Mouse (Mus musculus) neural tube, embryonic 13.5 days (tissue): ENCODE results near the gene Chst8. TPM values are rescaled to one million over a fixed set of nuclear protein-coding genes. Genes with fewer than 3 reads are reported as not detected.

Source experiments
- ATAC-seq: fragments of 200-750 bp; cut with Nextera tagmentation; 2 replicates; pipeline ENCODE4 v1.8.0; 2017; ENCODE audit warnings: low read depth, mild to moderate bottlenecking, moderate TSS enrichment, moderate library complexity
- H3K27ac ChIP-seq: fragments of 300-500 bp; sonication (generic); replicated peaks from 2 replicates; pipeline ENCODE4 v1.5.1; 2015; ENCODE audit warnings: moderate library complexity, mild to moderate bottlenecking, inconsistent platforms
- H3K27me3 ChIP-seq: fragments of 300-500 bp; sonication (generic); 2 replicates; pipeline ENCODE4 v1.6.1; 2015; ENCODE audit warnings: mild to moderate bottlenecking, inconsistent platforms
- H3K36me3 ChIP-seq: fragments of 300-500 bp; sonication (generic); 2 replicates; pipeline ENCODE4 v1.6.1; 2015; ENCODE audit warnings: mild to moderate bottlenecking, inconsistent platforms
- H3K4me1 ChIP-seq: fragments of 300-500 bp; sonication (generic); replicated peaks from 2 replicates; pipeline ENCODE4 v1.6.1; 2015; ENCODE audit warnings: inconsistent platforms
- H3K4me2 ChIP-seq: fragments of 300-500 bp; sonication (generic); 2 replicates; pipeline ENCODE4 v1.6.1; 2015; ENCODE audit warnings: inconsistent platforms, mild to moderate bottlenecking, moderate library complexity
- H3K4me3 ChIP-seq: fragments of 300-500 bp; sonication (generic); 2 replicates; pipeline ENCODE4 v1.5.1; 2015; ENCODE audit warnings: mild to moderate bottlenecking, inconsistent platforms
- H3K9ac ChIP-seq: fragments of 300-500 bp; sonication (generic); 2 replicates; pipeline ENCODE4 v1.6.1; 2015; ENCODE audit warnings: moderate library complexity, mild to moderate bottlenecking, inconsistent platforms
- H3K9me3 ChIP-seq: fragments of 300-500 bp; sonication (generic); 2 replicates; pipeline ENCODE4 v1.6.1; 2016; ENCODE audit warnings: inconsistent platforms
- WGBS: fragments of 180-500 bp; shearing (Covaris S2); methylation state at CpG from one replicate; pipeline ENCODE4 v1.1.7; 2015; 5-methylcytosine and 5-hydroxymethylcytosine counted together
- polyA plus RNA-seq: library from polyadenylated mRNA; unstranded; fragments of >200 nt; fragmentation: Nextera tagmentation; extraction: Ambion mirVana; gene quantifications from 2 replicates; pipeline ENCODE4 v1.2.1, GENCODE M21; 2015

Chst8 gene
- polyA plus RNA-seq, 1 experiment from 2014 or later, result 42.1 TPM

- peak; percentile 54 for ATAC-seq
- peaks cover 41% of the 10 kb centered on the region for H3K4me1 ChIP-seq
- WGBS, result 0% methylated on average over 54 of the region's 81 CpGs
Observed at GRCm38 (mm10) chr7:34654441-34655085, 157.9 kb downstream of the Chst8 start.

GRCm38 (mm10) chr7:34653731-34654440 lies 158.6 kb downstream of the Chst8 start:
- peak overlapping the region; percentile 97 for H3K9ac ChIP-seq
- H3K4me3 ChIP-seq, result peak overlapping the region; percentile 86
- under 1% methylated on average over 62 of the region's 64 CpGs for WGBS
- H3K9me3 ChIP-seq, result no peaks in the 10 kb centered on the region
- peaks cover 11% of the 10 kb centered on the region for H3K36me3 ChIP-seq
- peaks cover 48% of the 10 kb centered on the region for H3K4me1 ChIP-seq
- peak overlapping the region; percentile 73 for H3K4me2 ChIP-seq
- H3K27ac ChIP-seq, result peak overlapping the region; percentile 100
- H3K27me3 ChIP-seq, result no peaks in the 10 kb centered on the region
- ATAC-seq, result peak; percentile 40

More at GRCm38 (mm10) chr7:34654441-34655085, 157.9 kb downstream of the Chst8 start:
- H3K4me2 ChIP-seq, result peak overlapping the region; percentile 73
- H3K27me3 ChIP-seq, result no peaks in the 10 kb centered on the region
- peak overlapping the region; percentile 100 for H3K27ac ChIP-seq
- peaks cover 4% of the 10 kb centered on the region for H3K36me3 ChIP-seq
- H3K4me3 ChIP-seq, result peak overlapping the region; percentile 86
- H3K9ac ChIP-seq, result peak overlapping the region; percentile 97
- H3K9me3 ChIP-seq, result no peaks in the 10 kb centered on the region

GRCm38 (mm10) chr7:34652751-34653502 lies 159.6 kb downstream of the Chst8 start:
- peaks cover 57% of the 10 kb centered on the region for H3K4me1 ChIP-seq
- WGBS, result under 1% methylated on average over 48 of the region's 48 CpGs
- no peak for ATAC-seq

DNA sequence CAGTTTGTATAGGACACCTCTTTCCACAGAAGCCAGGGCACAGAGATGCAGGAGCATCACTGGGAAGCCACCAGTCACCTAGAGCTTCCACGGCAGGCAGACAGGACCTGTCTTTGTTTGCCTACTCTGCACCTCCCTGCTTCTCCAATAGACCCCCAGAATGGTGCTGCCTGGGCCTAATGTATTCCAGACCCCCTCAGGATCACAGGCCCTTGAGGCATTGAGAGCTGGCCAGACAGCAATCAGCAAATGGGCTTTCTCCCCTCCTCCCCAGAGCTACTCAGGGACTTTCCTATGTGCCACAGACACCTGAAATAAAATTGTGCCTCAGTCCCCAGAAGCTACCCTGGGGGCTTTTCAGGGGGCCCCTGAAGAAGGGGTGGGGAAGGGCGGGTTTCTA lies 161.1 kb downstream of the Chst8 start:
- H3K4me1 ChIP-seq, result peaks cover 72% of the 10 kb centered on the region
- ATAC-seq, result no peak
- H3K36me3 ChIP-seq, result peaks cover 36% of the 10 kb centered on the region
- peak overlapping the region; percentile 86 for H3K4me3 ChIP-seq
- H3K27ac ChIP-seq, result peak overlapping the region; percentile 100
- peak overlapping the region; percentile 97 for H3K9ac ChIP-seq
- H3K9me3 ChIP-seq, result no peaks in the 10 kb centered on the region
- H3K4me2 ChIP-seq, result peak overlapping the region; percentile 73
- 28% methylated on average over 2 of the region's 2 CpGs for WGBS
- H3K27me3 ChIP-seq, result no peaks in the 10 kb centered on the region

More at GRCm38 (mm10) chr7:34652751-34653502, 159.6 kb downstream of the Chst8 start:
- H3K27ac ChIP-seq, result peak overlapping the region; percentile 100
- peak overlapping the region; percentile 97 for H3K9ac ChIP-seq
- H3K27me3 ChIP-seq, result no peaks in the 10 kb centered on the region
- H3K4me2 ChIP-seq, result peak overlapping the region; percentile 73
- peaks cover 20% of the 10 kb centered on the region for H3K36me3 ChIP-seq
- no peaks in the 10 kb centered on the region for H3K9me3 ChIP-seq
- peak overlapping the region; percentile 86 for H3K4me3 ChIP-seq

- H3K9ac ChIP-seq, result no peak overlapping the region
- H3K4me2 ChIP-seq, result no peak overlapping the region
- H3K27ac ChIP-seq, result no peak overlapping the region
- 55% methylated on average over 9 of the region's 9 CpGs for WGBS
- no peak overlapping the region for H3K4me3 ChIP-seq
- ATAC-seq, result no peak
- H3K4me1 ChIP-seq, result peaks cover 97% of the 10 kb centered on the region
- H3K27me3 ChIP-seq, result no peaks in the 10 kb centered on the region
- H3K9me3 ChIP-seq, result no peaks in the 10 kb centered on the region
- H3K36me3 ChIP-seq, result peaks cover 78% of the 10 kb centered on the region
Observed at GRCm38 (mm10) chr7:34647052-34647451, 165.5 kb downstream of the Chst8 start.

- H3K9me3 ChIP-seq, result no peaks in the 10 kb centered on the region
- H3K4me1 ChIP-seq, result peaks cover 97% of the 10 kb centered on the region
- no peak overlapping the region for H3K4me2 ChIP-seq
- H3K4me3 ChIP-seq, result no peak overlapping the region
- peaks cover 86% of the 10 kb centered on the region for H3K36me3 ChIP-seq
- 73% methylated on average over 12 of the region's 12 CpGs for WGBS
- no peak for ATAC-seq
- no peak overlapping the region for H3K27ac ChIP-seq
- H3K27me3 ChIP-seq, result no peaks in the 10 kb centered on the region
- H3K9ac ChIP-seq, result no peak overlapping the region
Observed at GRCm38 (mm10) chr7:34646144-34646795, 166.2 kb downstream of the Chst8 start.

DNA sequence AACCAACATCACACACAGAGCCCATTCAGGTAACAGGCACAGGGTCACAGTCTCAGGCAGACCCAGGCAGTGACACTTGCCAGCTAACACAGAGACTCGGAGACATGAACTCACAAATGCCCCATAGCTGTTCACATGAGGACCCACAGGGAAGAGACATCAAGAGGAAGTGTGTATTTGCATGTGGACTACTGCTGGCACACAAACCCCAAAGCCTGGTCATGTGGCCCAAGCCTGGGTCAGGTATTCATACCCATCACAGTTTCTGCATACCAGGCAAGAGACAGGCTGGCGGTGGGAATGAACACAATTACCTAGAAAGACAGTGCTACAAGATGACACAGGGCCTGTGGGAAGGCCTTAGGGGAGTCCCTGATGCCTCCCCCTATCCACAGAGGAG lies 166.9 kb downstream of the Chst8 start:
- no peak for ATAC-seq
- no peak overlapping the region for H3K4me3 ChIP-seq
- no peak overlapping the region for H3K4me2 ChIP-seq
- no peak overlapping the region for H3K9ac ChIP-seq
- H3K9me3 ChIP-seq, result no peaks in the 10 kb centered on the region
- 85% methylated on average over 2 of the region's 2 CpGs for WGBS
- peaks cover 93% of the 10 kb centered on the region for H3K36me3 ChIP-seq
- no peak overlapping the region for H3K27ac ChIP-seq
- H3K4me1 ChIP-seq, result peaks cover 96% of the 10 kb centered on the region
- H3K27me3 ChIP-seq, result no peaks in the 10 kb centered on the region

DNA sequence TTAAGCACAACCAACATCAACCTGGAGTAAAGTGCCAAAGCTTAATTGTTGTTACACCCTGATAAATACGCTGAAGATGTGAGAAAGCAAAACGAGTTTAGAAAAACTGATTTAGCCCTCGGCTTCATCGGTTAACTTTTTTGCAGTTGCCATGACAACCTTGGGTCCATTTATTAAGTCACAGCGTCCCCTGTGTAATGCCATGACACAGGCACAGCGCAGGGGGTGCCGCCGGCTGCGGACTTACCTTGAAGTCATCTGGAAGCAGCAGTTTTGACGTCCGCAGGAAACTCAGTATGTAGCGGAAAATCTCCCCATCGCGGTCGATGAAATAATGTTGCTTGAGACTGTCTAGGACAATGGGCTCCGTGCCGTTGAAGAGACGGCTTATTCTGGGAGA lies 167.9 kb downstream of the Chst8 start:
- H3K36me3 ChIP-seq, result peaks cover 99% of the 10 kb centered on the region
- H3K27me3 ChIP-seq, result no peaks in the 10 kb centered on the region
- peaks cover 88% of the 10 kb centered on the region for H3K4me1 ChIP-seq
- no peak overlapping the region for H3K27ac ChIP-seq
- H3K4me3 ChIP-seq, result no peak overlapping the region
- 64% methylated on average over 18 of the region's 18 CpGs for WGBS
- ATAC-seq, result no peak
- H3K9me3 ChIP-seq, result no peaks in the 10 kb centered on the region
- H3K4me2 ChIP-seq, result no peak overlapping the region
- H3K9ac ChIP-seq, result no peak overlapping the region

GRCm38 (mm10) chr7:34643329-34643728 lies 169.2 kb downstream of the Chst8 start:
- Histone ChIP-seq H3K4me3 (no peak overlapping the region), H3K9me3 (no peaks in the 10 kb centered on the region), H3K4me1 (peaks cover 76% of the 10 kb centered on the region), H3K9ac (no peak overlapping the region), H3K4me2 (no peak overlapping the region), H3K27ac (no peak overlapping the region), H3K36me3 (peaks cover 98% of the 10 kb centered on the region), H3K27me3 (no peaks in the 10 kb centered on the region)
- WGBS, result 88% methylated on average over 6 of the region's 6 CpGs
- no peak for ATAC-seq

DNA sequence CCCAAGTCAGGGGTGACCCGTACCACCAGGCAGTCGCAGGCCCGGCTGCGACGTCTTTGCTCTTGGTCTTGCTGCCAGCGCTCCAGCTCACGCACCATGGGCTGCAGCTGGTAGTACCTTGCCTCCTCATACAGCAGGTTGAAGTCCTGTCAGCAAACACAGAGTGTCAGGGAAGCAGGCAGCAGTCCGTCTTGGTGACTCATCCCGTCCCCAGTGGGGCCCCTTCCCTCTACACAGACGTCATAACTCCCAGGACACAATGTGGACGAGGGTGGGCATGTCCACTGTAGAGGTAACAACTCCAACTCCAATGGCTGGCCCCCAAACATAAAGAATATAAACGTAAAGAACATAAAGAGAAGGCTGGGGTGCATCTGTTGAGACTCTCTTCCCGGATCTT lies 170.5 kb downstream of the Chst8 start:
- no peaks in the 10 kb centered on the region for H3K9me3 ChIP-seq
- no peak for ATAC-seq
- peaks cover 62% of the 10 kb centered on the region for H3K4me1 ChIP-seq
- H3K27ac ChIP-seq, result no peak overlapping the region
- no peaks in the 10 kb centered on the region for H3K27me3 ChIP-seq
- peak overlapping the region; percentile 9; the same call in 1 of the 2 replicates for H3K9ac ChIP-seq
- H3K4me3 ChIP-seq, result no peak overlapping the region
- H3K4me2 ChIP-seq, result no peak overlapping the region
- 89% methylated on average over 13 of the region's 13 CpGs for WGBS
- peaks cover 92% of the 10 kb centered on the region for H3K36me3 ChIP-seq

GRCm38 (mm10) chr7:34639798-34640197 lies 172.7 kb downstream of the Chst8 start:
- 86% methylated on average over 11 of the region's 11 CpGs for WGBS
- peaks cover 40% of the 10 kb centered on the region for H3K4me1 ChIP-seq
- H3K4me2 ChIP-seq, result no peak overlapping the region
- H3K27ac ChIP-seq, result no peak overlapping the region
- ATAC-seq, result no peak
- H3K27me3 ChIP-seq, result no peaks in the 10 kb centered on the region
- no peak overlapping the region for H3K9ac ChIP-seq
- H3K9me3 ChIP-seq, result no peaks in the 10 kb centered on the region
- peaks cover 70% of the 10 kb centered on the region for H3K36me3 ChIP-seq
- no peak overlapping the region for H3K4me3 ChIP-seq
